Mouse (Mus musculus) CH12.LX (cell line): ENCODE measurements at regions not wholly inside any gene's neighbourhood (a gene's known extent, or its start where the extent isn't known, plus 50 kb on each side); places are given as distances from the start of the nearest gene placed in this dataset.

Experiments
- CTCF ChIP-seq, 2 experiments: IDR thresholded peaks in 1 of 2; conservative IDR thresholded peaks in 1 of 2; 2 replicates each; pipeline ENCODE4 v1.5.1; 2011 to 2012; ENCODE audit warnings: low read depth in 2 of 2, low read length in 2 of 2, improper control_type of control experiment in 1 of 2, inconsistent platforms in 1 of 2, mild to moderate bottlenecking in 1 of 2, moderate library complexity in 1 of 2
- EP300 ChIP-seq: IDR thresholded peaks from 2 replicates; pipeline ENCODE4 v1.6.1; 2011; ENCODE audit warnings: low read length, improper control_type of control experiment
- MXI1 ChIP-seq: IDR thresholded peaks from 2 replicates; pipeline ENCODE4 v1.6.1; 2011; ENCODE audit warnings: mild to moderate bottlenecking, low read depth, low read length, improper control_type of control experiment
- MYC ChIP-seq: IDR thresholded peaks from 2 replicates; pipeline ENCODE4 v1.6.1; 2011; ENCODE audit warnings: low read depth, mild to moderate bottlenecking, improper control_type of control experiment, low read length
- POLR2A ChIP-seq: IDR thresholded peaks from 2 replicates; pipeline ENCODE4 v1.6.1; 2011; ENCODE audit warnings: low read depth, mild to moderate bottlenecking, improper control_type of control experiment, low read length
- ZNF384 ChIP-seq: IDR thresholded peaks from 2 replicates; pipeline ENCODE4 v1.6.1; 2012; ENCODE audit warnings: low read depth, low read length, improper control_type of control experiment, inconsistent platforms

GRCm38 (mm10) chr13:52108349-52108921, 262.0 kb downstream of the Gadd45g start:
- TF ChIP-seq ZNF384 (no peak), MXI1 (no peak), EP300 (no peak), CTCF (conservative IDR thresholded peaks at IDR 0.05 in 1 of 2, IDR thresholded peaks at IDR 0.05 in 1 of 2; ENCODE audit: low read depth in 2 of 2, low read length in 2 of 2) (no peak), MYC (no peak), POLR2A (no peak)
